Mouse (Mus musculus): ENCODE data around the gene Fn3k. TPM values are rescaled to one million over a fixed set of nuclear protein-coding genes. Genes with fewer than 3 reads are reported as not detected.
A peak's percentile ranks its signal among the peaks of the same experiment; 100 is the strongest.

The Fn3k gene
- polyA plus RNA-seq, 1 experiment: 9.5 TPM

GRCm38 (mm10) chr11:121442076-121442475, 7.4 kb downstream of the Fn3k start:
- no peaks in the 10 kb centered on the region for H3K36me3 ChIP-seq (ENCODE audit: control insufficient read depth, insufficient read depth, low read length)
- H3K27me3 ChIP-seq (ENCODE audit: control insufficient read depth, insufficient read depth, low read length): no peaks in the 10 kb centered on the region
- no peak for DNase-seq
- H3K4me3 ChIP-seq (ENCODE audit: control insufficient read depth, insufficient read depth, low read length): no peak overlapping the region
- WGBS: 62% methylated on average over 2 of the region's 2 CpGs
- peaks cover 6% of the 10 kb centered on the region for H3K4me1 ChIP-seq (replicated peaks; ENCODE audit: control insufficient read depth, insufficient read depth, low read length)
- TF ChIP-seq CTCF (IDR thresholded peaks at IDR 0.05; ENCODE audit: borderline replicate concordance, control insufficient read depth, extremely low read depth, insufficient read depth, low read length, poor library complexity) (no peak), POLR2A (IDR thresholded peaks at IDR 0.05; ENCODE audit: control insufficient read depth, extremely low read depth, insufficient read depth, low read length, poor library complexity) (no peak)
- no peak overlapping the region for H3K27ac ChIP-seq (ENCODE audit: control insufficient read depth, insufficient read depth, low read length)

GRCm38 (mm10) chr11:121451216-121451726, 16.6 kb downstream of the Fn3k start:
- Histone ChIP-seq H3K27me3 (ENCODE audit: control insufficient read depth, insufficient read depth, low read length) (no peaks in the 10 kb centered on the region), H3K4me3 (ENCODE audit: control insufficient read depth, insufficient read depth, low read length) (peak overlapping the region; percentile 80), H3K27ac (ENCODE audit: control insufficient read depth, insufficient read depth, low read length) (no peak overlapping the region), H3K4me1 (replicated peaks; ENCODE audit: control insufficient read depth, insufficient read depth, low read length) (peaks cover 11% of the 10 kb centered on the region), H3K36me3 (ENCODE audit: control insufficient read depth, insufficient read depth, low read length) (no peaks in the 10 kb centered on the region)
- DNase-seq: no peak
- WGBS: 48% methylated on average over 9 of the region's 9 CpGs
- TF ChIP-seq CTCF (IDR thresholded peaks at IDR 0.05; ENCODE audit: borderline replicate concordance, control insufficient read depth, extremely low read depth, insufficient read depth, low read length, poor library complexity): no peak
- no peak for TF ChIP-seq POLR2A (IDR thresholded peaks at IDR 0.05; ENCODE audit: control insufficient read depth, extremely low read depth, insufficient read depth, low read length, poor library complexity)

- peak; percentile 97 for DNase-seq
- Histone ChIP-seq H3K27ac (ENCODE audit: control insufficient read depth, insufficient read depth, low read length) (no peak within 1 kb of the TSS), H3K4me3 (ENCODE audit: control insufficient read depth, insufficient read depth, low read length) (peak within 1 kb of the TSS; percentile 80), H3K36me3 (ENCODE audit: control insufficient read depth, insufficient read depth, low read length) (peaks cover under 1% of the 10 kb centered on the region; the same call in 1 of the 2 replicates), H3K27me3 (ENCODE audit: control insufficient read depth, insufficient read depth, low read length) (no peaks in the 10 kb centered on the region), H3K4me1 (replicated peaks; ENCODE audit: control insufficient read depth, insufficient read depth, low read length) (peaks cover 11% of the 10 kb centered on the region)
- WGBS: under 1% methylated on average over 58 of the region's 58 CpGs
- TF ChIP-seq CTCF (IDR thresholded peaks at IDR 0.05; ENCODE audit: borderline replicate concordance, control insufficient read depth, extremely low read depth, insufficient read depth, low read length, poor library complexity): peak; percentile 62; the same call in 1 of the 2 replicates
- TF ChIP-seq POLR2A (IDR thresholded peaks at IDR 0.05; ENCODE audit: control insufficient read depth, extremely low read depth, insufficient read depth, low read length, poor library complexity): peak; percentile 66
These were observed 17.3 kb downstream of the Fn3k start, which contains the start of gene Tbcd for GRCm38 (mm10) chr11:121451753-121452635. Gene Tbcd (plus strand): TSS chr11:121451949.

- 94% methylated on average over 3 of the region's 3 CpGs for WGBS
- TF ChIP-seq POLR2A (IDR thresholded peaks at IDR 0.05; ENCODE audit: control insufficient read depth, extremely low read depth, insufficient read depth, low read length, poor library complexity): no peak
- no peak for TF ChIP-seq CTCF (IDR thresholded peaks at IDR 0.05; ENCODE audit: borderline replicate concordance, control insufficient read depth, extremely low read depth, insufficient read depth, low read length, poor library complexity)
- no peak for DNase-seq
- peaks cover 33% of the 10 kb centered on the region; the same call in 1 of the 2 replicates for H3K36me3 ChIP-seq (ENCODE audit: control insufficient read depth, insufficient read depth, low read length)
- no peak overlapping the region for H3K27ac ChIP-seq (ENCODE audit: control insufficient read depth, insufficient read depth, low read length)
- H3K4me3 ChIP-seq (ENCODE audit: control insufficient read depth, insufficient read depth, low read length): no peak overlapping the region
- no peaks in the 10 kb centered on the region for H3K27me3 ChIP-seq (ENCODE audit: control insufficient read depth, insufficient read depth, low read length)
- peaks cover 3% of the 10 kb centered on the region for H3K4me1 ChIP-seq (replicated peaks; ENCODE audit: control insufficient read depth, insufficient read depth, low read length)
These were observed 23.2 kb downstream of the Fn3k start for GRCm38 (mm10) chr11:121457874-121458273.

- no peaks in the 10 kb centered on the region for H3K27me3 ChIP-seq (ENCODE audit: control insufficient read depth, insufficient read depth, low read length)
- no peak for DNase-seq
- TF ChIP-seq POLR2A (IDR thresholded peaks at IDR 0.05; ENCODE audit: control insufficient read depth, extremely low read depth, insufficient read depth, low read length, poor library complexity) (no peak), CTCF (IDR thresholded peaks at IDR 0.05; ENCODE audit: borderline replicate concordance, control insufficient read depth, extremely low read depth, insufficient read depth, low read length, poor library complexity) (no peak)
- peaks cover 18% of the 10 kb centered on the region for H3K36me3 ChIP-seq (ENCODE audit: control insufficient read depth, insufficient read depth, low read length)
- H3K4me1 ChIP-seq (replicated peaks; ENCODE audit: control insufficient read depth, insufficient read depth, low read length): no peaks in the 10 kb centered on the region
- H3K27ac ChIP-seq (ENCODE audit: control insufficient read depth, insufficient read depth, low read length): no peak overlapping the region
- WGBS: 97% methylated on average over 6 of the region's 6 CpGs
- no peak overlapping the region for H3K4me3 ChIP-seq (ENCODE audit: control insufficient read depth, insufficient read depth, low read length)
These were observed 32.7 kb downstream of the Fn3k start for GRCm38 (mm10) chr11:121467408-121467807.

- WGBS: 66% methylated on average over 3 of the region's 3 CpGs
These were observed 40.1 kb downstream of the Fn3k start for GRCm38 (mm10) chr11:121474831-121475230.

More at GRCm38 (mm10) chr11:121474831-121475230, 40.1 kb downstream of the Fn3k start:
- DNase-seq: no peak
- TF ChIP-seq CTCF (IDR thresholded peaks at IDR 0.05; ENCODE audit: borderline replicate concordance, control insufficient read depth, extremely low read depth, insufficient read depth, low read length, poor library complexity) (no peak), POLR2A (IDR thresholded peaks at IDR 0.05; ENCODE audit: control insufficient read depth, extremely low read depth, insufficient read depth, low read length, poor library complexity) (no peak)
- no peak overlapping the region for H3K4me3 ChIP-seq (ENCODE audit: control insufficient read depth, insufficient read depth, low read length)
- H3K27ac ChIP-seq (ENCODE audit: control insufficient read depth, insufficient read depth, low read length): no peak overlapping the region
- no peaks in the 10 kb centered on the region for H3K27me3 ChIP-seq (ENCODE audit: control insufficient read depth, insufficient read depth, low read length)
- peaks cover 3% of the 10 kb centered on the region; the same call in 1 of the 2 replicates for H3K36me3 ChIP-seq (ENCODE audit: control insufficient read depth, insufficient read depth, low read length)
- H3K4me1 ChIP-seq (replicated peaks; ENCODE audit: control insufficient read depth, insufficient read depth, low read length): no peaks in the 10 kb centered on the region; the same call in 1 of the 2 replicates
